ENCODE assay signal across 8 mouse cellular contexts in genomic region chr10:128008207-128008889, GRCm38 (mm10). TPM values are rescaled to one million over a fixed set of nuclear protein-coding genes. Genes with fewer than 3 reads are reported as not detected.
DNase-seq lines count a peak whose midpoint lies in the region; ATAC-seq lines count a peak whose summit lies in the region.

No protein-coding gene starts in this region.

- ATAC-seq in megakaryocyte progenitor cell, adult 5-6 weeks (replicated peaks; ENCODE audit: poor library complexity) = peak; percentile 98

- peak; percentile 73 for DNase-seq in T-cell, adult 2 months (ENCODE audit: low spot score)
- peak; percentile 67 to 80 for DNase-seq in cerebellum, postnatal 36 days
- DNase-seq in gastrocnemius, adult 18-20 months (ENCODE audit: low spot score) = peak; percentile 82
- DNase-seq in induced T-regulatory cell, adult 2 months (ENCODE audit: low read depth) = peak; percentile 91
- DNase-seq in left cerebral cortex, adult 18-20 months (ENCODE audit: low spot score in 2 of 2) = peak; percentile 72 to 85
- DNase-seq in right cerebral cortex, postnatal 10 days (ENCODE audit: low spot score in 2 of 2) = peak; percentile 82 to 86
- DNase-seq in urinary bladder, postnatal 36 days (ENCODE audit: low spot score in 2 of 2) = peak; percentile 70 to 78

RNA-seq across cellular contexts. Expression of gene Hsd17b6, which starts 0.9 kb away (rescaled TPM):
- not detected for total RNA-seq in gastrocnemius, adult 18-20 months (2021)
- total RNA-seq in left cerebral cortex, adult 18-20 months (2021) = not detected
- total RNA-seq in megakaryocyte progenitor cell, adult 5-6 weeks (2015) = not detected in 2 replicates
- not detected in 2 replicates for total RNA-seq in megakaryocyte progenitor cell, adult 5-6 weeks (2017)

RNA-seq across cellular contexts. Expression of gene Prim1, which starts 6.6 kb away (rescaled TPM):
- 1 to 10 TPM in 1 of 2 experiments, under 1 TPM in 1; 0.64 to 1.0 TPM for total RNA-seq in gastrocnemius, adult 18-20 months (2021)
- total RNA-seq in left cerebral cortex, adult 18-20 months (2021) = 1 to 10 TPM; 8.9 to 9.1 TPM
- total RNA-seq in megakaryocyte progenitor cell, adult 5-6 weeks (2015) = 109 and 117 TPM in 2 replicates
- 116 and 131 TPM in 2 replicates for total RNA-seq in megakaryocyte progenitor cell, adult 5-6 weeks (2017)

RNA-seq across cellular contexts. Expression of gene Naca, which starts 27.0 kb away (rescaled TPM):
- total RNA-seq in gastrocnemius, adult 18-20 months (2021) = 100 to 1,000 TPM; 382 to 392 TPM
- 100 to 1,000 TPM; 337 to 359 TPM for total RNA-seq in left cerebral cortex, adult 18-20 months (2021)
- 1,210 and 1,292 TPM in 2 replicates for total RNA-seq in megakaryocyte progenitor cell, adult 5-6 weeks (2015)
- total RNA-seq in megakaryocyte progenitor cell, adult 5-6 weeks (2017) = 2,424 and 2,528 TPM in 2 replicates

RNA-seq across cellular contexts. Expression of gene Ptges3, which starts 50.4 kb away (rescaled TPM):
- total RNA-seq in gastrocnemius, adult 18-20 months (2021) = 10 to 100 TPM; 72.1 to 87.9 TPM
- total RNA-seq in left cerebral cortex, adult 18-20 months (2021) = 100 to 1,000 TPM; 137 to 142 TPM
- total RNA-seq in megakaryocyte progenitor cell, adult 5-6 weeks (2015) = 247 and 270 TPM in 2 replicates
- 310 and 351 TPM in 2 replicates for total RNA-seq in megakaryocyte progenitor cell, adult 5-6 weeks (2017)

Comparison
In these comparisons a context has a peak if more than half of its experiments do, and no peak if none do; other contexts are left out.
1. Peak in every context shown above with its lines: DNase-seq and ATAC-seq.
2. RNA of gene Prim1, which starts 6.6 kb away (total RNA-seq): 109 to 131 TPM in megakaryocyte progenitor cell, adult 5-6 weeks; 8.9 to 9.1 TPM in left cerebral cortex, adult 18-20 months and 0.64 to 1.0 TPM in gastrocnemius, adult 18-20 months; every median in the first group is over 10 times any median in the second.